Mouse (Mus musculus) lung, embryonic 14.5 days (tissue): ENCODE data around the gene Rangap1. TPM values are rescaled to one million over a fixed set of nuclear protein-coding genes. Genes with fewer than 3 reads are reported as not detected.

Source experiments
- ATAC-seq: fragments of 200-750 bp; cut with Nextera tagmentation; 2 replicates; pipeline ENCODE4 v1.8.0; 2017; ENCODE audit warnings: mild to moderate bottlenecking, moderate TSS enrichment, moderate library complexity; ENCODE audit not compliant: insufficient read depth
- DNase-seq: peaks from one replicate; pipeline ENCODE4 v3.0.0-alpha.2; 2015
- H3K27ac ChIP-seq: fragments of 300-500 bp; sonication (generic); 2 replicates; pipeline ENCODE4 v1.5.1; 2014; ENCODE audit warnings: low read depth, mild to moderate bottlenecking, moderate library complexity
- H3K27me3 ChIP-seq: fragments of 300-500 bp; sonication (generic); 2 replicates; pipeline ENCODE4 v1.6.1; 2014; ENCODE audit warnings: low read length, control low read depth; ENCODE audit not compliant: insufficient read depth
- H3K36me3 ChIP-seq: fragments of 300-500 bp; sonication (generic); 2 replicates; pipeline ENCODE4 v1.6.1; 2014; ENCODE audit warnings: control low read depth; ENCODE audit not compliant: insufficient read depth
- H3K4me1 ChIP-seq: fragments of 300-500 bp; sonication (generic); 2 replicates; pipeline ENCODE4 v1.6.1; 2014; ENCODE audit warnings: antibody characterized with exemption, control low read depth; ENCODE audit not compliant: insufficient read depth
- H3K4me2 ChIP-seq: fragments of 300-500 bp; sonication (generic); 2 replicates; pipeline ENCODE4 v1.6.1; 2014; ENCODE audit warnings: mild to moderate bottlenecking
- H3K4me3 ChIP-seq: fragments of 300-500 bp; sonication (generic); 2 replicates; pipeline ENCODE4 v1.5.1; 2014; ENCODE audit warnings: low read depth, low read length
- H3K9ac ChIP-seq: fragments of 300-500 bp; sonication (generic); 2 replicates; pipeline ENCODE4 v1.6.1; 2014
- H3K9me3 ChIP-seq: fragments of 300-500 bp; sonication (generic); 2 replicates; pipeline ENCODE4 v1.6.1; 2016; ENCODE audit warnings: low read depth, low read length, control low read depth
- CTCF ChIP-seq: IDR thresholded peaks from 2 replicates; pipeline ENCODE4 v1.5.1; 2016; ENCODE audit warnings: antibody characterized with exemption, low read depth
- WGBS: fragments of 180-500 bp; shearing (Covaris S2); extraction: QIAGEN DNeasy Blood & Tissue Kit; methylation state at CpG from one replicate; pipeline ENCODE4 v1.1.7; 2014; 5-methylcytosine and 5-hydroxymethylcytosine counted together
- polyA plus RNA-seq: library from polyadenylated mRNA; unstranded; fragments of >200 nt; fragmentation: Nextera tagmentation; extraction: Ambion mirVana; gene quantifications from 2 replicates; pipeline ENCODE4 v1.2.1, GENCODE M21; 2014

Gene Rangap1
- polyA plus RNA-seq, 1 experiment from 2014 or later: 107 TPM

DNA sequence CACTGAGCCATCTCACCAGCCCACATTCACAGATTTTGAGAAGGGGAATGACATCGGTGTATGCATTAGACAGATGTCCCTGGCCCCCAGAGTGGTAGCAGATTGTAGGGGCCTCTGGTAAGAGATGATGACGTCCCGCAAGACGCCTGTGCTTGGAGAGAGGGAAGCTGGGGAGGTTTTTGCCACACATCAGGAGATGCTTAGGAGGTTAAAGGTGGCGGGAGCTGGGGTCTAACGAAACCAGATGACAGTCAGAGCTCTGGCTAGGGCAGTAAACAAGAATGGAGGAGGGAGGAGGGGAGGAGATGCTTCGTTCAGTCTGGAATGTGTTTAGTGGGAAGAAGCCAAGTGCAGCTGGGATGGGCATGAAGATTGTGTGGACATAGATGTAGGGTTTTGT is 16.1 kb upstream of the Rangap1 start:
- Histone ChIP-seq H3K4me3 (no peak overlapping the region), H3K9me3 (no peaks in the 10 kb centered on the region), H3K36me3 (peaks cover 8% of the 10 kb centered on the region; the same call in 1 of the 2 replicates), H3K27me3 (no peaks in the 10 kb centered on the region), H3K9ac (no peak overlapping the region), H3K27ac (no peak overlapping the region), H3K4me2 (no peak overlapping the region), H3K4me1 (no peaks in the 10 kb centered on the region)
- DNase-seq: no peak
- TF ChIP-seq CTCF: no peak
- no peak for ATAC-seq
- 82% methylated on average over 7 of the region's 7 CpGs for whole genome bisulfite sequencing

DNA sequence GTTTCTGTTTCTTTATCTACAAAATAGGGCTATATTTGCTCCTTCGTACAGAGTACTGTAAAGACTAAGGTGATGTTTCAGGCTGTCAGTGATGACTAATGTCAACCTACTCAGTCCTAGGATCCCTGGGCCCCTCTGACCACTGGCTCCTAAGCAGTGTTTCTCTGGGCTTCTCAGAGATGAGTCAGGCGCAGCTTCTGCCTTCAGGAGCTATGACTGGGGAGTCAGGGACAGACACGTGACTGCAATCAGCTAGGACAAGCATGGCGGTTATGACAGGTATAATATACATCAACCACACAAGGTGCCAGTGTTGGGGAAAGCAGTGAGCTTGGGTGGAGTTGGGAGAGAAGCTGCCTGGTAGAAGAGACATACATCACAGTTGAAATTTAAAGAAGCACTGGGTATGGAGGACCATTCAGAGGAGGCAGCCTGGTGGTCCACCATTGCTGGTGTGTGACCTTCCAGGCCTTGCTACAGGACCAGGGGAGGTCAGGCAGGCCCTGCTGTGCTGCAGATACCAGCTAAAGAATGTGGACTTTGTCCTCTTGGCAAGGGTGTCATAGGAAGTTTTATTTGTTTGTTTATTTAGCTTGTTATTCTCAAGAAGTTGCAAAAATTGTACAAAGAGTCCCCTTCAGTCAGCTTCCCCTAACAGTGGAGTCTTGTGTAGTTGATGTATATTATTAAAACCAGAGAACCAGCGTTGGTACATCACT is 15.2 kb upstream of the Rangap1 start:
- Histone ChIP-seq H3K27me3 (no peaks in the 10 kb centered on the region), H3K4me2 (no peak overlapping the region), H3K9me3 (no peaks in the 10 kb centered on the region), H3K9ac (no peak overlapping the region), H3K27ac (no peak overlapping the region), H3K4me3 (no peak overlapping the region), H3K36me3 (peaks cover 8% of the 10 kb centered on the region; the same call in 1 of the 2 replicates), H3K4me1 (no peaks in the 10 kb centered on the region)
- WGBS: 91% methylated on average over 5 of the region's 5 CpGs
- ATAC-seq (no peak), DNase-seq (no peak)
- TF ChIP-seq CTCF: no peak

- no peaks in the 10 kb centered on the region for H3K4me1 ChIP-seq
- no peak overlapping the region for H3K4me2 ChIP-seq
- peaks cover 11% of the 10 kb centered on the region; the same call in 1 of the 2 replicates for H3K36me3 ChIP-seq
- 93% methylated on average over 3 of the region's 3 CpGs for WGBS
- no peaks in the 10 kb centered on the region for H3K9me3 ChIP-seq
- H3K4me3 ChIP-seq: no peak overlapping the region
- TF ChIP-seq CTCF: no peak
- no peak overlapping the region for H3K9ac ChIP-seq
- ATAC-seq (no peak), DNase-seq (no peak)
- H3K27me3 ChIP-seq: no peaks in the 10 kb centered on the region
- H3K27ac ChIP-seq: no peak overlapping the region
These were observed 14.2 kb upstream of the Rangap1 start for GRCm38 (mm10) chr15:81759542-81759941.

GRCm38 (mm10) chr15:81758701-81759100 is 13.4 kb upstream of the Rangap1 start:
- no peak overlapping the region for H3K4me3 ChIP-seq
- H3K27me3 ChIP-seq: no peaks in the 10 kb centered on the region
- no peak overlapping the region for H3K9ac ChIP-seq
- peaks cover 16% of the 10 kb centered on the region; the same call in 1 of the 2 replicates for H3K36me3 ChIP-seq
- 82% methylated on average over 5 of the region's 5 CpGs for WGBS
- no peaks in the 10 kb centered on the region for H3K9me3 ChIP-seq
- H3K4me1 ChIP-seq: no peaks in the 10 kb centered on the region
- H3K27ac ChIP-seq: no peak overlapping the region
- DNase-seq (no peak), ATAC-seq (no peak)
- H3K4me2 ChIP-seq: no peak overlapping the region
- no peak for TF ChIP-seq CTCF

DNA sequence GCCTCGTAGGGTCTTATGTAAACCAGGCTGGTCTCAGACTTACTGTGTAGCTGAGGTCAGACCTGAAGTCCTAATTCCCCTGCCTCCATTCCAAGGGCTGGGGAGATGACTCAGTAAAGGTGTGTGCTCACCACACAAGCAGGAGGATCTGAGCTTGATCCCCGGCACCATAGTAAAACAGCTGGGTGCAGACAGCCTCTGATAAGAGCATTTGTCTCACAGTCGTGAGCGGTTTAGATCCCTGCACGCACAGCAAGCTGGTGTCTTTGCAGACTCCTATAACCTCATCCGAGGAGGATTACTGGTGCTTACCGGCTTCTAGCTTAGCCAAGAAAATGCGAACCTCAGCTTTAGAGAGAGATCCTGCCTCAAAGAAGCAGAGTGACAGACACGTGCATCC is 8.3 kb upstream of the Rangap1 start:
- no peak for ATAC-seq
- TF ChIP-seq CTCF: no peak

DNA sequence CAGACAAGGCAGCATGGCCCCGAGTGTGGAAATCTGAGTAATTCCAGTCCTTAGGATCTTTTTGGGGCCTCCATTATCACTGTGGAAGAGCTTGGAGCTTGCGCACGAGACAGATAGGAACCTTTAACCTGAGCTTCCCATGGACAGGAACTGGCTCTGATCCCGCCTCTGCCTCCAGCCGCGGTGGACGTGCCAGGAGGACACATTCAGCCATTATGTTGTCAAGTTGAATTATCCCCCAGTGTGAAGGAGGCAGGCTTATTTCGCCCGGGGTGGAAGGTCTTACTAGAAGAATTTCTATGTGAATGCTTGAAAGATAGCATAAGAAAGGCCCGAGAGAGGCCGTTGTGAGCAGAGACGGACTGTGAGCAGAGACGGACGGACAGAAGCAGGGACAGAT is 4.4 kb upstream of the Rangap1 start:
- no peak overlapping the region for H3K27ac ChIP-seq
- no peak overlapping the region; the same call in 1 of the 2 replicates for H3K9ac ChIP-seq
- H3K36me3 ChIP-seq: peaks cover 5% of the 10 kb centered on the region; the same call in 1 of the 2 replicates
- peaks cover 4% of the 10 kb centered on the region; the same call in 1 of the 2 replicates for H3K4me1 ChIP-seq
- no peaks in the 10 kb centered on the region for H3K27me3 ChIP-seq
- WGBS: 56% methylated on average over 14 of the region's 14 CpGs
- no peak for ATAC-seq
- H3K9me3 ChIP-seq: no peaks in the 10 kb centered on the region
- H3K4me2 ChIP-seq: no peak overlapping the region
- DNase-seq: peak; percentile 19
- no peak overlapping the region for H3K4me3 ChIP-seq
- no peak for TF ChIP-seq CTCF

More for the DNA sequence above, 8.3 kb upstream of the Rangap1 start:
- 92% methylated on average over 9 of the region's 9 CpGs for WGBS
- no peak overlapping the region for H3K4me2 ChIP-seq
- no peak overlapping the region for H3K4me3 ChIP-seq
- H3K9ac ChIP-seq: no peak overlapping the region
- H3K4me1 ChIP-seq: no peaks in the 10 kb centered on the region
- H3K36me3 ChIP-seq: peaks cover 8% of the 10 kb centered on the region; the same call in 1 of the 2 replicates
- no peaks in the 10 kb centered on the region for H3K27me3 ChIP-seq
- H3K9me3 ChIP-seq: no peaks in the 10 kb centered on the region
- DNase-seq: no peak
- H3K27ac ChIP-seq: no peak overlapping the region

DNA sequence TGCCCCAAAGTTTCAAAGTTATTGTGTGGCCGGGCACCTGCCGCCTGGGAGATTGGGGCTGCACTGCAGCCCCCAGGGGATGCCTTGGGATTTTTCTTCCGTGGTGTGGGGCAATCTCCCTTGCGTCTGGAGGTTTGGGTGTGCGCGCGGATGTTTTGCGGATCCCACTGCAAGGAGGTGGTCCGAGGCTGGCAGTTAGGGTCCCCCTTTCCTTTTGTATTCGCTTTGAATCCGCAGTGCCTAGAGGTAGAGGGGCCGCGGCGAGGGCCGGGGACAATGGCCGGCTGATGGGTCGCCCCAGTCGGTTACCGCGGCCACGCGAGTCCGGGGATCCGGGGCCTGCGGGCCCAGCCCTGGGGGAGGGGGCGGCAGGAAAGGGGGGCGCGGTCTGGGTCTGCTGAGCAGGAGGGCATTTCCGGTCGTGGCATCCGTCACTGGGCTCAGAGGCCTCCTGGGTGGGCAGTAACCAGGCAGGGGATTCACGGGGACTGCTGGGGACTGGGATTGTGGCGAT is 328 bp upstream of the Rangap1 start:
- H3K4me3 ChIP-seq: peak overlapping the region; percentile 91
- no peak for TF ChIP-seq CTCF
- peak overlapping the region; percentile 94 for H3K27ac ChIP-seq
- peak overlapping the region; percentile 98 for H3K9ac ChIP-seq
- ATAC-seq (peak; percentile 80), DNase-seq (peak; percentile 82)
- no peaks in the 10 kb centered on the region for H3K9me3 ChIP-seq
- no peaks in the 10 kb centered on the region for H3K36me3 ChIP-seq
- peak overlapping the region; percentile 82 for H3K4me2 ChIP-seq
- H3K27me3 ChIP-seq: no peaks in the 10 kb centered on the region
- peaks cover 4% of the 10 kb centered on the region; the same call in 1 of the 2 replicates for H3K4me1 ChIP-seq
- WGBS: under 1% methylated on average over 33 of the region's 33 CpGs
